In the genomic region with DNA sequence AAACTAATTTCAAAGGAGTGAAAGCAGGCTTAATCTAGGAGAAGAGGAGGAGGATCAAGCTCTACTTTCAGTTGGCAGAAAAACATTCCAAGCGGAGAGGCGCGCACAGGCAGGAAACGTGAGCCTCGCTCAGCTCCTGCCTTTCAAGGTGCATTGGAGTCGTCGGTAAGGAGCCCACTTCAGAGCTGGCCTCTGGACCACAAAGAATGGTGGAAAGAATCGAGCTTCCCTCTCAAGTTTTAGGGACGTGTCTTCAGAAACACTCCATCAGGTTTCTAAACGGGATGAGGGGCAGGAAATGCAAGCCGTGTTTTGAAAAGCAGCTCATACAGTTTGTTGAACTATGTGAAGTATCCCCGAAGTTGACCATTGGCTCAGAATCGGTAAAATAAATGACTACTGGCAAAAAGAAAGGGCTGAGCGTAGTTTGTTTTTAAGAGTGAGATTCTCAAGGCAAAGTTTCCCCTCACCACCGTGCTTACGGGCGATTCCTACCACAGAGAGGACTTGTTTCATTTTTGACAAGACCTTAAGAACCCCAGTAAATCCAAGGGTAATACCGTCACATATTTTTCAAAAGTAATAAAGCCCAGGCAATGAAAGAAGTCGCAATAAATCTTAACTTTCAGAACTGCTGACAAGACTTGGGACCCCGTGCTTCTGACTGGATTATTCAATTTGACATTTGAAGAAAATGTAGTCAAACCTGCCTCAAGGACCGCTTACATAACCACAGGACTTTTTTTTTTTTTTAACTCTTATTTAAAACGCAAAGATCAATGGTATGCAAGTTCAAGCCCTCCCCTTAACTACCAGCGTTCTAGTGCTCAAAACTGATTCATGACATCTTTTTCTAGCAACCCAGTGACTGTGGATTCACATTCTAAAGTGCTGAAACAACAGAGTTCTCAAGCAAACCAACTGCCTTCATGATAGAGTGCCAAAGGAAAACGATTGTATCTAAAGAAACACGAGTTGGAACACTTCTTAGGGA, we compare ENCODE assay signal across 8 mouse cellular contexts. TPM values are rescaled to one million over a fixed set of nuclear protein-coding genes. Genes with fewer than 3 reads are reported as not detected.
A peak's percentile ranks its signal among the peaks of the same experiment; 100 is the strongest.
DNase-seq lines count a peak whose midpoint lies in the region; ATAC-seq lines count a peak whose summit lies in the region.

No protein-coding gene starts in this region.

- H3K27me3 ChIP-seq in heart, embryonic 10.5 days (ENCODE audit: insufficient read depth, poor library complexity, severe bottlenecking) = no peaks in the 10 kb centered on the region
- peaks cover 3% of the 10 kb centered on the region; the same call in 1 of the 2 replicates for H3K27me3 ChIP-seq in heart, embryonic 13.5 days (replicated peaks)
- peaks cover 11% of the 10 kb centered on the region for H3K27me3 ChIP-seq in liver, embryonic 16.5 days (ENCODE audit: control insufficient read depth, insufficient read depth, low read depth, low read length)

- peak overlapping the region; percentile 15 for H3K4me3 ChIP-seq in heart, embryonic 10.5 days
- peak overlapping the region; percentile 36 for H3K4me3 ChIP-seq in heart, embryonic 13.5 days
- H3K4me3 ChIP-seq in liver, embryonic 16.5 days (ENCODE audit: low read depth, low read length) = no peak overlapping the region

- no peaks in the 10 kb centered on the region for H3K36me3 ChIP-seq in heart, embryonic 10.5 days
- H3K36me3 ChIP-seq in heart, embryonic 13.5 days = no peaks in the 10 kb centered on the region
- H3K36me3 ChIP-seq in liver, embryonic 16.5 days (ENCODE audit: control insufficient read depth, insufficient read depth) = no peaks in the 10 kb centered on the region

- 45% methylated on average over 25 of the region's 25 CpGs for WGBS in heart, embryonic 10.5 days
- WGBS in heart, embryonic 13.5 days = 40% methylated on average over 25 of the region's 25 CpGs
- WGBS in liver, embryonic 16.5 days (ENCODE audit: insufficient replicate concordance) = 34% methylated on average over 25 of the region's 25 CpGs

- peaks cover 13% of the 10 kb centered on the region for H3K4me1 ChIP-seq in heart, embryonic 10.5 days
- peaks cover 30% of the 10 kb centered on the region for H3K4me1 ChIP-seq in heart, embryonic 13.5 days
- H3K4me1 ChIP-seq in liver, embryonic 16.5 days (ENCODE audit: control insufficient read depth, low read depth, low read length) = no peaks in the 10 kb centered on the region

- H3K4me2 ChIP-seq in heart, embryonic 13.5 days = peak overlapping the region; percentile 62
- peak overlapping the region; percentile 21 for H3K4me2 ChIP-seq in liver, embryonic 16.5 days (ENCODE audit: low read depth, low read length)

- no peaks in the 10 kb centered on the region for H3K9me3 ChIP-seq in heart, embryonic 10.5 days
- H3K9me3 ChIP-seq in heart, embryonic 13.5 days = no peaks in the 10 kb centered on the region
- no peaks in the 10 kb centered on the region for H3K9me3 ChIP-seq in liver, embryonic 16.5 days (replicated peaks; ENCODE audit: control insufficient read depth, low read length)

- ATAC-seq in heart, embryonic 13.5 days (ENCODE audit: extremely low read depth, insufficient number of reproducible peaks, low FRiP score, low TSS enrichment) = no peak
- ATAC-seq in liver, embryonic 16.5 days (ENCODE audit: low read depth) = no peak

- 0 out of 2 replicates have a peak overlapping the region, but pooled peaks have one; percentile 47 for H3K27ac ChIP-seq in heart, embryonic 10.5 days
- no peak overlapping the region for H3K27ac ChIP-seq in heart, embryonic 13.5 days (replicated peaks)
- no peak overlapping the region for H3K27ac ChIP-seq in liver, embryonic 16.5 days (ENCODE audit: low read length)

- peak overlapping the region; percentile 44; the same call in 1 of the 2 replicates for H3K9ac ChIP-seq in heart, embryonic 13.5 days
- no peak overlapping the region for H3K9ac ChIP-seq in liver, embryonic 16.5 days (ENCODE audit: low read depth, low read length)

- no peak for DNase-seq in heart, embryonic 10.5 days (ENCODE audit: low spot score)
- no peak for DNase-seq in heart, postnatal 4 days
- DNase-seq in CD4-positive helper T cell, adult 2 months (ENCODE audit: low read depth, low spot score) = peak; percentile 17
- DNase-seq in layer of hippocampus, postnatal 10 days (ENCODE audit: low spot score in 2 of 2) = no peak
- no peak for DNase-seq in layer of hippocampus, adult 9-11 months
- no peak for DNase-seq in retina, embryonic 14.5 days (ENCODE audit: low spot score)

RNA-seq across cellular contexts. Expression of a gene that starts 21.9 kb away (rescaled TPM):
- polyA plus RNA-seq in heart, embryonic 10.5 days (2016; fragmentation: Nextera tagmentation; extraction: Ambion mirVana) = 30.7 and 39.6 TPM in 2 replicates
- total RNA-seq in heart, postnatal 4 days (2021) = 100 to 1,000 TPM; 114 to 125 TPM
- polyA plus RNA-seq in heart, embryonic 13.5 days (2015; fragmentation: Nextera tagmentation; extraction: Ambion mirVana) = 43.6 and 45.2 TPM in 2 replicates
- polyA plus RNA-seq in liver, embryonic 16.5 days (2015; fragmentation: Nextera tagmentation; extraction: Ambion mirVana) = 4.0 and 5.4 TPM in 2 replicates
- total RNA-seq in layer of hippocampus, postnatal 10 days (2021) = 10 to 100 TPM; 73.9 to 75.7 TPM
